Mouse (Mus musculus) bone marrow macrophage, adult 2 months (primary cell): Measurements from ENCODE around the gene Pcbd2. TPM values are rescaled to one million over a fixed set of nuclear protein-coding genes. Genes with fewer than 3 reads are reported as not detected.
"Not testable (repeated sequence)": the region's sequence is repeated elsewhere in the genome, so short reads cannot be mapped to it uniquely, and the experiment has no call there.

Experiments used
- H3K27ac ChIP-seq: 2 replicates; pipeline ENCODE4 v1.5.1; 2012; ENCODE audit warnings: low read depth, low read length; ENCODE audit not compliant: insufficient read depth
- H3K4me1 ChIP-seq: 2 replicates; pipeline ENCODE4 v1.6.1; 2012; ENCODE audit warnings: low read length; ENCODE audit not compliant: control insufficient read depth, insufficient read depth
- H3K4me3 ChIP-seq: 2 replicates; pipeline ENCODE4 v1.5.1; 2012; ENCODE audit warnings: mild to moderate bottlenecking, low read length, moderate library complexity; ENCODE audit not compliant: insufficient read depth
- CTCF ChIP-seq: IDR thresholded peaks from 2 replicates; pipeline ENCODE4 v1.5.1; 2012; ENCODE audit warnings: low read depth, mild to moderate bottlenecking, low read length, moderate library complexity
- POLR2A ChIP-seq: IDR thresholded peaks from 2 replicates; pipeline ENCODE4 v1.6.1; 2012; ENCODE audit warnings: mild to moderate bottlenecking, low read depth, low read length, borderline replicate concordance
- polyA plus RNA-seq: library from polyadenylated mRNA; stranded (reverse); fragments of >200 nt; gene quantifications from 2 replicates; pipeline ENCODE4 v1.2.4, GENCODE M21; 2012; ENCODE audit not compliant: missing spikeins, insufficient read depth, insufficient read length

The Pcbd2 gene
- 55.0 and 57.0 TPM in 2 replicates for polyA plus RNA-seq

DNA sequence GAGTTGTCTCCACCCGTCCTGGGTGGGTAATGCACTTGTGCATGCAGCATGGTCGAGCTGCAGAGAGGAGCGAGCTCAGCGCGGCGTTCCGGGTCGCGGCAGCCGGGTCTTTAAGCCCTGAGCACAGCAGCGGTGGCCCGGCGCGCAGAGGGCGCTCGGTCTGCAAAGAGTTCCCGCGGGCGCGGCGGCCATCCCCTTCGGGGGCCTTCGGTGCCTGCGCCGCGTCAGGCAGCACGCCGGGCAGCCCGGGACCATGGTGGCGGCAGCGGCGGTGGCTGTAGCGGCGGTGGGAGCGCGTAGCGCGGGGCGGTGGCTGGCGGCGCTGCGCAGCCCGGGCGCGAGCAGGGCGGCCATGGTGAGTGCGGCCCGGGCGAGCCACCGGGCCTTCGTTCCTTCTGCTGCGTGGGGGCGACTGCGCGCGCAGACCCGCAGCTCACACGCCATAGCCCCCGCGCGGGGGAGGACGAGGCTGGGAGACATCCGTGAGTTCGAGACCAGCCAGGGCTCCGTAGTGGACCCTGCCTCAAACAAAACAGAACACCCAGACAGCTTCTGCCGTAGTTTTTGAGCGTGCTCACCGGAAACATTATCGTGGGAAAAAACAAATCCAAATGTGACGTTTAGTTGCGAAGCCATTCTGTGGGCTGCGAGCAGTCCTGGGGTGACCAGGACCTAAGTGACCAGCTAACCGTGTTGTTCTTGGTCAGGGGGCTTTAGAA is at the start of gene Pcbd2:
Gene Pcbd2, plus strand, starts transcription at position 249 of the 719 bp plus-strand sequence.
- Histone ChIP-seq H3K27ac (peak within 1 kb of the TSS; percentile 90), H3K4me1 (no peaks in the 10 kb centered on the region; the same call in 1 of the 2 replicates), H3K4me3 (peak within 1 kb of the TSS; percentile 69)
- TF ChIP-seq POLR2A (no peak), CTCF (no peak)

- TF ChIP-seq POLR2A (no peak), CTCF (no peak)
- H3K27ac ChIP-seq = no peak overlapping the region
- no peak overlapping the region for H3K4me3 ChIP-seq
- H3K4me1 ChIP-seq = no peaks in the 10 kb centered on the region
Measured at GRCm38 (mm10) chr13:55682201-55682600, 45.0 kb upstream of the Pcbd2 start.

GRCm38 (mm10) chr13:55683581-55683980 is 43.6 kb upstream of the Pcbd2 start:
- Histone ChIP-seq H3K4me1 (no peaks in the 10 kb centered on the region), H3K27ac (no peak overlapping the region), H3K4me3 (no peak overlapping the region)
- no peak for TF ChIP-seq POLR2A

GRCm38 (mm10) chr13:55686107-55686633 is 41.0 kb upstream of the Pcbd2 start:
- Histone ChIP-seq H3K27ac (no peak overlapping the region), H3K4me1 (no peaks in the 10 kb centered on the region), H3K4me3 (no peak overlapping the region)
- TF ChIP-seq CTCF = no peak
- no peak for TF ChIP-seq POLR2A

GRCm38 (mm10) chr13:55687927-55688602 is 39.1 kb upstream of the Pcbd2 start:
- no peak overlapping the region for H3K27ac ChIP-seq
- TF ChIP-seq POLR2A (no peak), CTCF (no peak)

GRCm38 (mm10) chr13:55692535-55693242 is 34.5 kb upstream of the Pcbd2 start, which contains the start of gene B230219D22Rik:
Gene B230219D22Rik, plus strand, starts transcription at chr13:55693124.
- TF ChIP-seq POLR2A = peak; percentile 79
- TF ChIP-seq CTCF = no peak

More at GRCm38 (mm10) chr13:55687927-55688602, 39.1 kb upstream of the Pcbd2 start:
- Histone ChIP-seq H3K4me3 (no peak overlapping the region), H3K4me1 (no peaks in the 10 kb centered on the region)

DNA sequence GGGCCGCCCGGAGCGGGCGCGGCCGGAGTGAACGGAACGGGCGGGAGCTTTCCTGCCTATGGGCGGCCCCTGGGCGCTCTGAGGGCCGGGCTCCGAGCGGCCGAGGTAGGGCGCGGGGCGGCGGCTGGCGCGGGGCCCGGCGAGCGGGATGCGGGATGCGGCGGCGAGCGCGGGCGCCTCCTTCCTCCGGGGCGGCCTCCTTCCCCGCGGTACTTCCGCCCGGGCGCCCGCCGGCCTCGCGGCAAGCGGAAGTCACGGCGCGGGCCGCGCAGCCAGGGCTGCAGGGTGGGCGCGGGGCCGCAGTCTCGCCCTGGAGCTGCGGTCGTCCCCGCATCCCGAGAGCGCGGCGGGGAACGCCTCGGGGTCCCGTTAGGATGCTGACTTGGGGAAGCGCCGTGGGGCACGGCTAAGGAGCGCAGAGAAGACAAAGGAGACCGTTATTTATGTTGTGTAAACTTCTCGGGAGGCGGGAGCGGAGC is 33.9 kb upstream of the Pcbd2 start:
- no peak for TF ChIP-seq POLR2A
- no peak for TF ChIP-seq CTCF
- H3K4me1 ChIP-seq = peaks cover 13% of the 10 kb centered on the region
- peak overlapping the region; percentile 100 for H3K4me3 ChIP-seq
- peak overlapping the region; percentile 87 for H3K27ac ChIP-seq

More at GRCm38 (mm10) chr13:55692535-55693242, 34.5 kb upstream of the Pcbd2 start, which contains the start of gene B230219D22Rik:
- H3K27ac ChIP-seq = peak within 1 kb of the TSS; percentile 87
- H3K4me3 ChIP-seq = peak within 1 kb of the TSS; percentile 100
- peaks cover 13% of the 10 kb centered on the region for H3K4me1 ChIP-seq

DNA sequence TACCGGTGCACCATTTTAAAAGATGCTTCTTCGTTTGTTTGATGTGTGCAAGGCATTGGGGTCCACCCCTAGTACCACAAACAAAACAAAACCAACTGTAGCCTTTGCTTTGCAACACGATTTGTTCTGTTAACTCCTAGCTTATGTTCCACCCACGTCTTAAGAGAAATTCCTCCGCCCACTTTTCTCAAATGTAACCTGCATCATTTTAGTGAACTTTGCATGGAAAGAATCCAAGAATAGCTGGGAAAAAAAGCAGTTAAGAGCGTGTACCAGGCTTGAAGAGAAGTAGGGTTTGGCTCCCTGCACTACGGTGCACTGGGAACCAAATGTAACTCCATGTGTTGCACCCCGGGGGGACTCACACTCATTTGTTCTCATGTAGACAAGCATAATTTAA is 33.1 kb upstream of the Pcbd2 start:
- Histone ChIP-seq H3K4me1 (peaks cover 13% of the 10 kb centered on the region), H3K27ac (no peak overlapping the region), H3K4me3 (peak overlapping the region; percentile 100)
- TF ChIP-seq CTCF = no peak
- TF ChIP-seq POLR2A = no peak

DNA sequence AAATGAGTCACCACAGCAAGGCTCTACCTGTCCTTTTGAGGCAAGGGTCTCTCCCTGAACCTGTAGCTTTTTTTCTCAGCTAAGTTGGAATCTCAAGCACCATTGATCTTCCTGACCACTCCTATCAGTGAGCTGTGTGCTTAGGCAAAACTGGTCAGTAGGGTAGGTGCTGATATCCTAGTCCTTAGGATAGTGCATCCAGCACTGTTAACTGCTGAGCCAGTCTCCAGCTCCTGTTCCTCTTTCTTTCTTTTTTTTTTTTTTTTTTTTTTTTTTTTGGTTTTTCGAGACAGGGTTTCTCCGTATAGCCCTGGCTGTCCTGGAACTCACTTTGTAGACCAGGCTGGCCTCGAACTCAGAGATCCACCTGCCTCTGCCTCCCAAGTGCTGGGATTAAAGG is 31.2 kb upstream of the Pcbd2 start:
- Histone ChIP-seq H3K4me1 (peaks cover 13% of the 10 kb centered on the region), H3K27ac (peak overlapping the region; percentile 12; the same call in 1 of the 2 replicates)
- not testable (repeated sequence) for H3K4me3 ChIP-seq
